Mouse (Mus musculus) activated CD4-positive, CD25-positive, alpha-beta regulatory T cell, adult 4 months (primary cell): Measurements from ENCODE around the gene Kcnc3. TPM values are rescaled to one million over a fixed set of nuclear protein-coding genes. Genes with fewer than 3 reads are reported as not detected.

Experiments used
- ATAC-seq: one replicate; pipeline ENCODE4 v1.8.0; 2017
- polyA plus RNA-seq, 2 experiments: library from polyadenylated mRNA; unstranded; fragments of 100-300 nt; shearing (Covaris generic); gene quantifications; one replicate each; pipeline ENCODE4 v1.2.1; 2017

Gene Kcnc3
- polyA plus RNA-seq, 2 experiments from 2014 or later: not detected

DNA sequence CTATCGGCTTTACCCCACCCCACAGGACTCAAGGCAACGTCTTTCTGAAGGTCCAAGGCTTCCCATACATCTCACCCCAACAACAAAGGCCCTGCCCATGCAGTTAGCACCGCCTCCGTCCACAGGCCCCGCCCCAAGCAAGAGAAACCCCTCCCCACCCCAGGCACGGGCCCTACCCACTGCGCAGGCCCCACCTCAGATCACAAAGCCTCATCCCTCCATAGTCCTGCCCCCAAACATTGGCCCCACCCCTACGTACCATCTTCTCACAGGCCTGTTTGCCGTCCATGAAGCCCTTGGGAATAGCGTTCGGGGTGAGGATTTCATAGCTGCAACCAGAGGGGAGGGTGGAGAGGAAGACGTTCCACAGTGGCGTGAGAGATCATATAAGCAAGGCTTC is 42.2 kb downstream of the Kcnc3 start:
- no peak for ATAC-seq

DNA sequence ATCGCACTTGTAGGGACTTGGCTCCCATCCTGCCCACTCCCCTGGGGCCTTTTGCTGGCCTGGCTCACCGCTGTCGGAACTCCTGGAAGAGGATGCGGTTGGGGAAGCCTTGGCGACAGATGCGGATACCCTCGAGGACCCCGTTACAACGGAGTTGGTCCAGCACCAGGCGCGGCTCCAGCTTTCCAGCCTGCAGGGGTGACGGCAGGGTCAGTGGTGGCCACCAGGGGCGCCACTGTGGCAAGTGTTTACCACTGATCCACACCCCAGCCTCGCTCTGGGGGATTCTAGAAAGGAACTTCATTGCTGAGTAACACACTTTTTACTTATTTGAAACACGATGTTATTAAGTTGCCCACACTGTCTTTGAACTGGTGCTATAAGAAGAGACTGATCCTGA is 42.9 kb downstream of the Kcnc3 start:
- no peak for ATAC-seq

DNA sequence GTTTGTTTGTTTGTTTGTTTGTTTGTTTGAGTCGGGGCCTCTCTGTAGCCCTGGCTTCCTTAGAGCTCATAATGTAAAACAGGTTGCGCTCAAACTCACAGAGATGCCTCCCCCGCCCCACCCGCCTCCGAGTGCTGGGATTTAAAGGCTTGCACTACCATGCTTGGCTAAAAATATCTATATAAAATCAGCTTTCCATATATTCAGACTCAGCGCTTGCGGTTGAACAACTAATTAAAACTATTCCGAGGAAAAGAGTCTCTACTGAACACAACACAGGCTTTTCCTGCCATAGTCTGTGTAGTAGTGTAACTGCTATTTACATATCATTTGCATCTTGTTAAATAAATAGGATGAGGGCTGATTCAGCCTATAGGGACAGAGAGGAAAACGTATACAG is 46.2 kb downstream of the Kcnc3 start:
- no peak for ATAC-seq

DNA sequence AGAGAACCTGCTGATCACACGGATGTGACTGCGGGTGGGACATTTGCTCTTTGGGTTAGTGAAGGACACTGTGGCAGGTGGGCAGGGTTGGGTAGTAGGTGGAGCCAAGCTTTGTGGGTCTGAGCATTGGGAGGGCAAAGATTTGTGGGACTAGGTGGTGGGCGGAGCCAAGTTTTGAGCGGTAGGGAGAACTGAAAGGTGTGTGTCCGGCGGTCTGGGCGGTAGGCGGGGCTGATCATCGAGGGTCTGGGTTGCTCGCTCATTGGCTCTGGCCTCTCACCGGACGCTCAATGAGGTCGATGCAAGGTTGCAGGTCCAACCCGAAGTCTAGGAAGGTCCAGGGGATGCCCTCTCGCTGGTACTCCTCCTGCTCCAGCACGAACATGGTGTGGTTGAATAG is 48.2 kb downstream of the Kcnc3 start:
- no peak for ATAC-seq

DNA sequence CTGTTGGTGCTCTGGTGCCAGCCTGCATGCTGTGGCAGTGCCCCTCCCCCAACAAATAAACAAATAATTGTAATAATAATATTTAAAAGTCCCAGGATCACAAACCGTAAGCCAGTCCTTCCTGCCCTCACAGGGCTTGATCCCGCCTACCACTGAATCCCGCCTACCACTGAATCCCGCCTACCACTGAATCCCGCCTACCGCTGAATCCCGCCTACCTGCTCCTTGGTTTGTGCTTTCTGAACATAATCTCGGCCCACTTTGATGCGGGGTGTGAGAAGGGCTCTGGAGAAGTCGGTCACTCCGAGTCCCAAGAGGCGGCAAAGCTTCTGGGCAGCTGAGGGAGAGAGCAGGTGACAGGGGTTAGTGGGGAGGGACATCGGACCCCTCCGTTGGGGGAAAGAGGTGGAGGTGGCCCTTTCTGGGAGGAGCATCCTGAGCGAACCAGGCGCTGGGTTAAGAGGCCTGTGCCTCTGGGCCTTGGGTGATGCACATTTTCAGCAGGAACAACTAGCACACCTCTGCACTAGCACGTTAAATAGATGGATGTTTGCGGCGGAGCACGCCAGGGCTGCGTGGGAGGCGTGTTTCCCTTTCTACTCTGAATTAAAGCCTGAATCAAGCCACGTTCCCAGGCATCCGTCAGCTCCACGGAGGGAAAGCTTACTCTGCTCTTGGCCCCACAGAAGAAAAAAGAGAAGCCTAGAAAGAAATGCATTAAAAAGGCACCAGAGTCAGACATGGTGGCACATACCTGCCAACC is 50.6 kb downstream of the Kcnc3 start:
- ATAC-seq: no peak

DNA sequence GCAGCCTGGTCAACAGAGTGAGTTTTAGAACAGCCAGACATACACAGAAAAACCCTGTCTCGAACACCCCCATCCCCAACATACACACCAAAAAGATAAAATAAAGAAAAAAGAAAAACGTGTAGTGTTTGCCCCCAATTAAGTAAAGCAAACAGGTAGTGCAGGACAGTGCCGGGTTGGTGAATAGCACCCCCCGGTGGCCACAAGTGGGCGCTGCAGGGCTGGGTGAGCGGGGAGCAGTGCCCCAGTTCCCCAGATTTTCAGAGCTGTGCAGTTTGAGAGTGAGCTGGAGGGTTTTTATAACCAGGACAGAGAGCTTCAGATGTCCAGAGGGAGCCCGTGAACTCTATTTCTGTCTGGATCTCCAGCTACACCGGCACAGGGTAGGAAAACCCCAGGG is 51.4 kb downstream of the Kcnc3 start:
- no peak for ATAC-seq

DNA sequence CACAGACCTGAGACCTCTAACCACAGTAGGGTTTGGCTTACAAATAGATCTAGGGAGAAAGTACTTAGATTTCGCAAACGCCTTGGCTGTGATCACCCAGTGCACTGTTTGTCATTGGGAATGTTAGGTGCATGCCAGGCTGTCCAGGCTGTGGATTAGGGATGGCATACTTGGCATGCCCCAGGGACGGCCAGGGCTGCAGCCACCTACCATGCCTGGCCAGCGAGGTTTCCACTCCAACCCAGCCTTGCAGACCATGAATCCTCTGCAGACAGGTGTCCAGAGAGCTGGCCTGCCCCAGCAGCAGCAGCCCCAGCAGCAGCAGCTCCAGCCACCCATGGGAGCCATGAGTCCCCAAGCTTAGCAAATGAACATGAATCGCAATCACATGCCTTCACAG is 54.8 kb downstream of the Kcnc3 start:
- ATAC-seq: no peak

DNA sequence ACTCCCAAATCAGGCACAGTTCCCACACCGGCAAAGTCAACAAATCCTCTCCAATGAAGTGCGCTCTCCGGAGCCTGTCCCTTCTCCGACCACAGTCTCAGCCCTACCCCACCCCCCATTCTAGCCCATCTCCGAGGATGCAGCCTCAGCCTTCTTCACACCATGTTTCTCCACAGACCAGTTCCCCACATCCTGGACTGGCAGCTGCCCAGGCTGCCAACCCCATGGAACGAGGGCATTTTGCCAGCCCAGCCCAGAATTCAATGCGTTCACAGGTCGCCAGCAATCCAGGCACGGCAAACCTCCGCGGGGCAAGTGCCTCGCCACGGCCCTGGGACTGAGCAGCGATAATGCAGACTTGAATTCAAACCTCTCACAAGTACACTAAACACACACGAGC is 55.5 kb downstream of the Kcnc3 start:
- no peak for ATAC-seq

DNA sequence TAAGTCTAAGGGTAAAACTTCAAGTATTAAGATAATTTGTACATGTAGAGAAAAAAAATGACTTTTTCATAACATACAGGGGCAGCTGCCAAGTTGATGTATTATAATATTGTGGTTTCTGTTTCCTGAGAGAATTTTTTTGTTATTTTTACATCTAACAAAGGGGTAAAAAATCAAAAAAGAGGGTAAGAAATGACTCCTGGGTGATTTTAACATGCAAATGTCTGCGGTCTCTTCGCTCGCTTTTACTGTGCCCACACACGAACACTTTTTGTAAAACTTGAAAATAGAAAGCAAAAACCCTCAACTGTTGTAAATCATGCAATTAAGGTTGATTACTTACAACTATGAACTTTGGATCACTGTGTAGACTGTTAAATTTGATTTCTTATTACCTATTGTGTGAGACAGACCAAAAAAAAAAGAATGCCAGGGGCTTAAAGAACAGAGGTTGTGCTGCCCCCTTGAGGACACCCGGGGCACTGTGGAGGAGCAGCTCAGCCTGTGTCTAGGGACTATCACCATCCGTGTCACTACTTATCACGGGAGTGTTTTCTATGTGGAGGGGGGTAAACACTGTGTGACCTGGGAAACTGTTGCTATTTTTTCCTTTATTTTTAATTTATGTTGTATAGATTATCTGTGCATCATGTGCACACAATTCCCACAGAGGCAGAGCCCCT is 56.7 kb downstream of the Kcnc3 start:
- no peak for ATAC-seq

DNA sequence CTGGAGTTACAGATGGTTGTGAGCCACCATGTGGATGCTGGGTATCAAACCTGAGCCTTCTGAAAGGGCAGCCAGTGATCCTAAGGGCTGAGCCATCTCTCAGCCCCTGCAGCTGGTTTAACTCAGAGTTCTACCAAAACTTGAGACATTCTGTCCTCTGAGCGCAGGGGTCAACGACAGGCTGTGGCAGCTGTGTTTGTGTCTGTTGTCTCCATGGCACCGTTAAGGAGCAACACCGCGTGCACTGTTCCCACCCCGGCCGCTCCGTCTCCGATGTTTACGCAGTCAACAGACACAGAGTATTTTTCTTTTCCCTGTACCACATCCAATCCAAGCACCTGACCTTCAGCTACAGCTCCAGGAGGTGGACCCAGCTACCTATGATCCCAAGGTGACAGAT is 57.3 kb downstream of the Kcnc3 start:
- no peak for ATAC-seq

DNA sequence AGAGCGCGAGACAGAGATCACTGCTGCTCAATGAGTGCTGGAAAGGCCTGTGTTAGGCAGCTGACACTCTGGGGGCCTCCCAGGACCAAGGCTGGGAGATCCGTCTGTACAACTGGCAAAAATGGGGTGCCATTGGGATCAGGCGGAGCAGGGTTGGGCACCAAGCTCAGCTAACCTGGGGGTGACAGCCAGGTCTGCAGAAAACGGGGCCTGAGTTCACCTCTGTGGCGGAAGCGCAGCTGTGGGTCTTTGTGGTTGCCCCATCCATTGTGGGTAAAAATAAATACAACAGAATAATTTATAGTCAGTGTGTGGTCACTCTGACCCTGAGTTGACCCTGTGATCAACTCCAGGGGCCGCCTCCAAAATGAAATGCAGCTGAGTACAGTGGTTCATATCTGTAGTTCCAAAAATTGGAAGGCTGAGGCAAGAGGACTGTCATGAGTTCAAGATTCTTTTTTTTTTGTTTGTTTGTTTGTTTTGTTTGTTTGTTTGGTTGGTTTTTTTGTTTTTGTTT is 58.7 kb downstream of the Kcnc3 start:
- no peak for ATAC-seq

DNA sequence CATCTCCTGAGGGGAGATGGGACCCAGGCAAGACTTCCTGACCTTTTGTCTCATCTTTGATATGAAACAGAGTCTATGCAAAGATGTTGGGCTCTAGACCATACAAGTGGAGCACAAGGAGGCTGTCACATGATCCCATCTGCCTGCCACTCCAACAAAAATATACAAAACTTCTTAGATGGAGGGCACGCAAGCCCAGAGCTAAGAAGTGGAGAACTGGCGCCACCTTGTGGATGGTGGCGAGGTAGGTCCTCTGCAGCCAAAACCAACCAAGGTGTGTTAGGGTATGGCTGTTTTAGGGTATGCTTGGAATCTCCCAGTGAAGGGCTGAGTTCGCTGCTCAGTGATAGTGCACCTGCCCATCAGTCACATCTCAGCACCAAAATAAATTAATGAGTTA is 59.5 kb downstream of the Kcnc3 start:
- ATAC-seq: no peak

DNA sequence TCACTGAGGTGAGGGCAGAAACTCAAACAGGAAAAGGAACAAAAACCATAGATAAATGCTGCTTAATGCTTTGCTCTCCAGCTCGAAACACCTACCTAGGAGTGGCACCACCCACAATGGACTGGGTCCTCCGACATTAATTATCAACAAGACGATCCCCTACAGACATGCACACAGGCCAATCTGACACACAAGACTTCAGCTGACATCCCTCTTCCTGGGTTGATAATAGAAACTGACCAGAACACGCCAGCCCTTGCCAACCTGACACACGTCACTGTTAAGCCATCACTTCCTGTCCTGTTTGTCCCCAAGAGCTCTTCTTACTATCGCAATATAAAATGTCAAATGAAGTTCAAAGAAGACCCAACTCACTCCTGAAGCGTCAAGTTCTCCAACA is 61.0 kb downstream of the Kcnc3 start:
- ATAC-seq: no peak

DNA sequence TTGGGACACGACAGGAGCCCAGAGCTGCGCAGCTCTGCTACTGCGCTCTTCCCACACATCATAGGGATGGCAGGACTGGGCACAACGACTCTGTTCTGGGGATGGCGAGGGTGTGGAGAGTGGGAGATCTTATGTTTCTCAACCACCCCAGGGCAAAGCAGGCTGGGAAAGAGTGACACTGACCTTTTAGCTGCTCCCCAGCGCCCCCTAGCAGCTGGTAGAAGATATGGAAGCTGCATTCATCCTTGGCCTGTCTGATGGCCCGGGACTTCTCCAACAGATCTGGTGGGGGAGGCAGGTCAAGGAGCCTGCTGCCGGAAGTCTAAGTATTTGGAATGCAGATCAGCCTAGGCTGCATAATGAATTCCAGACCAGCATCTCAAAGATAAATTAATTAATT is 63.3 kb downstream of the Kcnc3 start:
- ATAC-seq: no peak

Other genes with a start within 250 kb of the Kcnc3 start
- not detected for gene Syt3, start 206.6 kb upstream of the Kcnc3 start, polyA plus RNA-seq
- under 1 TPM; 0.59 to 0.66 TPM for gene 1700008O03Rik, start 204.8 kb upstream of the Kcnc3 start, polyA plus RNA-seq
- gene Lrrc4b, start 161.6 kb upstream of the Kcnc3 start, polyA plus RNA-seq: not detected
- gene Aspdh, start 125.3 kb upstream of the Kcnc3 start, polyA plus RNA-seq: not detected
- gene Josd2, start 122.7 kb upstream of the Kcnc3 start, polyA plus RNA-seq: 10 to 100 TPM; 39.9 to 67.9 TPM
- 10 to 100 TPM; 23.7 to 25.6 TPM for gene Emc10, start 94.1 kb upstream of the Kcnc3 start, polyA plus RNA-seq
- gene Fam71e1, start 94.1 kb upstream of the Kcnc3 start, polyA plus RNA-seq: 1 to 10 TPM; 3.3 to 4.0 TPM
- gene Mybpc2, start 66.0 kb upstream of the Kcnc3 start, polyA plus RNA-seq: not detected
- gene Spib, start 58.6 kb upstream of the Kcnc3 start, polyA plus RNA-seq: 1 to 10 TPM in 1 of 2 experiments, not detected in 1; 2.6 TPM
- 10 to 100 TPM; 19.2 to 27.6 TPM for gene Pold1, start 41.8 kb upstream of the Kcnc3 start, polyA plus RNA-seq
- gene Nr1h2, start 36.7 kb upstream of the Kcnc3 start, polyA plus RNA-seq: 10 to 100 TPM; 38.0 to 61.3 TPM
- 1 to 10 TPM in 1 of 2 experiments, under 1 TPM in 1; 0.38 to 2.8 TPM for gene Napsa, start 18.3 kb upstream of the Kcnc3 start, polyA plus RNA-seq
- under 1 TPM in 1 of 2 experiments, not detected in 1; 0.38 TPM for gene Myh14, start 80.2 kb downstream of the Kcnc3 start, polyA plus RNA-seq
- gene Izumo2, start 118.1 kb downstream of the Kcnc3 start, polyA plus RNA-seq: not detected
- gene Vrk3, start 157.7 kb downstream of the Kcnc3 start, polyA plus RNA-seq: 10 to 100 TPM; 60.2 to 68.7 TPM
- gene Zfp473, start 160.4 kb downstream of the Kcnc3 start, polyA plus RNA-seq: under 1 TPM; 0.33 to 0.60 TPM
- 10 to 100 TPM; 32.1 to 47.7 TPM for gene Nup62, start 225.4 kb downstream of the Kcnc3 start, polyA plus RNA-seq
- 1 to 10 TPM; 2.0 to 4.1 TPM for gene Il4i1, start 225.7 kb downstream of the Kcnc3 start, polyA plus RNA-seq
- 1 to 10 TPM in 1 of 2 experiments, not detected in 1; 1.1 TPM for gene Atf5, start 226.0 kb downstream of the Kcnc3 start, polyA plus RNA-seq